Mouse (Mus musculus): ENCODE measurements around the gene Fbxo2. TPM values are rescaled to one million over a fixed set of nuclear protein-coding genes. Genes with fewer than 3 reads are reported as not detected.

Gene Fbxo2
- polyA plus RNA-seq, 1 experiment from 2014 or later = 4.2 TPM

GRCm38 (mm10) chr4:148122694-148123066 is 37.7 kb upstream of the Fbxo2 start:
- Histone ChIP-seq H3K4me3 (replicated peaks) (no peak overlapping the region), H3K36me3 (no peaks in the 10 kb centered on the region)

GRCm38 (mm10) chr4:148128241-148128640 is 32.2 kb upstream of the Fbxo2 start:
- 57% methylated on average over 1 of the region's 1 CpGs for WGBS
- H3K4me2 ChIP-seq (replicated peaks) = no peak overlapping the region

More at GRCm38 (mm10) chr4:148122694-148123066, 37.7 kb upstream of the Fbxo2 start:
- Histone ChIP-seq H3K27ac (replicated peaks) (no peak overlapping the region), H3K9ac (no peak overlapping the region), H3K4me2 (replicated peaks) (no peak overlapping the region), H3K27me3 (no peaks in the 10 kb centered on the region), H3K9me3 (replicated peaks) (no peaks in the 10 kb centered on the region), H3K4me1 (peaks cover 15% of the 10 kb centered on the region)
- WGBS = 52% methylated on average over 3 of the region's 3 CpGs
- no peak for ATAC-seq (ENCODE audit: insufficient number of reproducible peaks, low FRiP score, low TSS enrichment, low read depth)

DNA sequence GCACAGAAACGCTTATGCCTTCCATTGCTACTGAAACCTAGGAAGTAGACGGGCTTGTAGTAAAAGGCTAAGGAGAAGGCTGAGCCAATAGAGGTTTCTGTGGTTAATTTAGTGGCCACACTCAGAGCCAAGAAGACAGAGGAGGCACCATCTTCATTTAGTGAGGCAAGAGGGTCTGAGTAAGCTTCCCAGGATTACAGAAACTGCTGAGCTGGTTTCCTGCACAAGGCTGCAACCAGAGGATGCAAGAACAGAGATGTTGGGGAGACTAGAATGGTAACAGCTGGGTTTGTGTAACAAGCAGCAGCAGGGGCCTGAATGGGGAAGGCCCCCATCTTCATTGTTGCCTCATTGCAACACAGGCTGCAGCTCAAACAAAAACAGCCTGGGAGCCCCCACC is 31.7 kb upstream of the Fbxo2 start:
- Histone ChIP-seq H3K27me3 (peaks cover 23% of the 10 kb centered on the region), H3K4me2 (replicated peaks) (no peak overlapping the region), H3K36me3 (no peaks in the 10 kb centered on the region), H3K4me3 (replicated peaks) (no peak overlapping the region), H3K9ac (no peak overlapping the region), H3K27ac (replicated peaks) (no peak overlapping the region), H3K4me1 (peaks cover 16% of the 10 kb centered on the region), H3K9me3 (replicated peaks) (no peaks in the 10 kb centered on the region)
- WGBS = 71% methylated on average over 2 of the region's 2 CpGs
- no peak for ATAC-seq (ENCODE audit: insufficient number of reproducible peaks, low FRiP score, low TSS enrichment, low read depth)

More at GRCm38 (mm10) chr4:148128241-148128640, 32.2 kb upstream of the Fbxo2 start:
- peaks cover 16% of the 10 kb centered on the region for H3K4me1 ChIP-seq
- no peaks in the 10 kb centered on the region for H3K36me3 ChIP-seq
- H3K4me3 ChIP-seq (replicated peaks) = no peak overlapping the region
- no peak overlapping the region for H3K27ac ChIP-seq (replicated peaks)
- H3K9me3 ChIP-seq (replicated peaks) = no peaks in the 10 kb centered on the region
- no peak for ATAC-seq (ENCODE audit: insufficient number of reproducible peaks, low FRiP score, low TSS enrichment, low read depth)
- peaks cover 23% of the 10 kb centered on the region for H3K27me3 ChIP-seq
- H3K9ac ChIP-seq = no peak overlapping the region

GRCm38 (mm10) chr4:148130133-148130532 is 30.3 kb upstream of the Fbxo2 start, which contains the start of gene Mad2l2:
Gene Mad2l2 (plus strand): TSS chr4:148130384.
- Histone ChIP-seq H3K9me3 (replicated peaks) (no peaks in the 10 kb centered on the region), H3K36me3 (no peaks in the 10 kb centered on the region), H3K27me3 (peaks cover 23% of the 10 kb centered on the region), H3K27ac (replicated peaks) (0 out of 2 replicates have a peak within 1 kb of the TSS, but pooled peaks have one; percentile 17), H3K9ac (peak within 1 kb of the TSS; percentile 57), H3K4me2 (replicated peaks) (peak within 1 kb of the TSS; percentile 98), H3K4me3 (replicated peaks) (peak within 1 kb of the TSS; percentile 68), H3K4me1 (peaks cover 16% of the 10 kb centered on the region)
- ATAC-seq (ENCODE audit: insufficient number of reproducible peaks, low FRiP score, low TSS enrichment, low read depth) = no peak; the same call in 1 of the 2 replicates
- 2% methylated on average over 18 of the region's 18 CpGs for WGBS

DNA sequence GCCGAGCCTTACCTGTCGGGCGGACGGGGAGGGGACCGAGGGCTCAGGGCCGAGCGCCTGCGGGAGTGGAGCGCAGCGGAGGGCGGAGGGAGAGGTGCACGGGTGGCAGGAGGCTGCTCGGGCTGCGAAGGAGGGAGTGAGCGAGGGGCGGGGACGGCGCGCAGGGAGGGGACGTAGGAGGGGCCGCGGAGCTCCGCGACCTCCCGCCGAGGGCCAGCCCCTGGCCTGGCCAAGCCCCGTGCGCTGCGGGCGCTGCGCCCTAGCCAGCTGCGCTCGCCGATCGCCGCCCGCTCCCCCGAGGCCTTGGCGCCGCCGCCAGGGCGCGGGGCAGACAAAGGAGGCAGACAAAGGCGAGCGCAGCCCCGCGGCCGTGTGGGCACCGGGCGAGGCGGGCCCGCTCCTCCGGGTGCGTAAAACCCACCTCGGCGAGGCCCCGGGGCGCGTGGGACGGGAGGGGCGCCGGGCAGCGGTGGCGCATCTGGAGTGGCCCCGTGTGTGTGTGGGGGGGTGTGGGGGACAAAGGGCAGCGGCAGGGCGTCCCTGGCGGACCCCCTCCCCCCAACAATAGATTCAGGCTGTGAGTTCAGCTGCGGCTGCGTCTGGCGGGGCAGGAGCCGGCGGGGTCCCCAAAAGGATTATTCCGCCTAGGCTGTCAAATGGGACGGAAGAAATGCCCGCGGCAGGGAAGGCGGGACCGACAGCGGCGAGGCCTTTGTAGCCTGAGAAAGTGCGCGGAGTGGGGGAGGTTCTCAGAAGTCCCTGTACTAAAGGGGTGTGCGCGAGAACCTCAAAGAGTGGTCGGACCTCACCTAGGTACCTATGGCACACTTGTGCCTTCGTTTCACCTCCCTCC is 29.6 kb upstream of the Fbxo2 start, which contains the start of gene Draxin:
Gene Draxin (minus strand): TSS at position 138 of the 853 bp plus-strand sequence.
- Histone ChIP-seq H3K9me3 (replicated peaks) (no peaks in the 10 kb centered on the region), H3K4me1 (peaks cover 16% of the 10 kb centered on the region), H3K27ac (replicated peaks) (0 out of 2 replicates have a peak within 1 kb of the TSS, but pooled peaks have one; percentile 17), H3K36me3 (no peaks in the 10 kb centered on the region), H3K4me3 (replicated peaks) (peak within 1 kb of the TSS; percentile 68), H3K9ac (peak within 1 kb of the TSS; percentile 57), H3K4me2 (replicated peaks) (peak within 1 kb of the TSS; percentile 98), H3K27me3 (peaks cover 23% of the 10 kb centered on the region)
- WGBS = under 1% methylated on average over 76 of the region's 87 CpGs
- ATAC-seq (ENCODE audit: insufficient number of reproducible peaks, low FRiP score, low TSS enrichment, low read depth) = peak; percentile 90

DNA sequence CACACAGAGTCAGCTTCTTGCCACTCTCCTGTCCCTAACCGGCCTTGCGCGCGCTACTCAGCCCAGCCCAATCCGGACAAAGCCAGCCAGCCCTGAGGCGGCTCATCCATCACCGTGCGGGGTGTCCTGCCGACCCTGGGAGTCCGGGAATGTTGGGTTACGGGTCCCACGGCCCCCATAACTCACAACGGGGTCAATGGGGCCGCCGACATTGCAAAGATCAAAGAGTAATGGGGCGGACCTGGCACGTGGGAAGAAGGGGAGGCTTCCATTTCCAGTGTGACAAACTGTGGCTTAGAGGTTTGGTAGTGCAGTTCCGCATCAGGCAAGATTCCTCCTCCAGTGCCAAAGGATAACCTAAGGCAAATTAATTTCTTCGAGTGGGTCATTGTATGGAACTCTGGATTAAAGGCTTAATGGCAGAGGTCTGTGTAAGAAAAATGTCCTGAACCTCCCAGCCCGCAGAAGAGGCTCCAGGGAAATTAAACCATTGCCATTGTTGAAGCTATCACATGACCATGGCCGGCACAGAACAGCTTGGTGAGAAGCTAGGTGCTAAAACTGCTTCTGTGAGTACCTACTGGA is 28.8 kb upstream of the Fbxo2 start:
- ATAC-seq (ENCODE audit: insufficient number of reproducible peaks, low FRiP score, low TSS enrichment, low read depth) = no peak
- Histone ChIP-seq H3K27ac (replicated peaks) (no peak overlapping the region), H3K9ac (no peak overlapping the region; the same call in 1 of the 2 replicates), H3K4me2 (replicated peaks) (peak overlapping the region; percentile 98), H3K36me3 (no peaks in the 10 kb centered on the region), H3K9me3 (replicated peaks) (no peaks in the 10 kb centered on the region), H3K4me1 (peaks cover 16% of the 10 kb centered on the region), H3K4me3 (replicated peaks) (peak overlapping the region; percentile 68), H3K27me3 (peaks cover 23% of the 10 kb centered on the region)
- 3% methylated on average over 21 of the region's 21 CpGs for WGBS

GRCm38 (mm10) chr4:148134988-148135387 is 25.4 kb upstream of the Fbxo2 start:
- Histone ChIP-seq H3K4me3 (replicated peaks) (no peak overlapping the region), H3K27ac (replicated peaks) (no peak overlapping the region), H3K27me3 (peaks cover 9% of the 10 kb centered on the region), H3K36me3 (no peaks in the 10 kb centered on the region), H3K9me3 (replicated peaks) (no peaks in the 10 kb centered on the region), H3K4me1 (peaks cover 14% of the 10 kb centered on the region), H3K4me2 (replicated peaks) (no peak overlapping the region), H3K9ac (no peak overlapping the region)
- no peak for ATAC-seq (ENCODE audit: insufficient number of reproducible peaks, low FRiP score, low TSS enrichment, low read depth)
- 84% methylated on average over 8 of the region's 8 CpGs for WGBS

DNA sequence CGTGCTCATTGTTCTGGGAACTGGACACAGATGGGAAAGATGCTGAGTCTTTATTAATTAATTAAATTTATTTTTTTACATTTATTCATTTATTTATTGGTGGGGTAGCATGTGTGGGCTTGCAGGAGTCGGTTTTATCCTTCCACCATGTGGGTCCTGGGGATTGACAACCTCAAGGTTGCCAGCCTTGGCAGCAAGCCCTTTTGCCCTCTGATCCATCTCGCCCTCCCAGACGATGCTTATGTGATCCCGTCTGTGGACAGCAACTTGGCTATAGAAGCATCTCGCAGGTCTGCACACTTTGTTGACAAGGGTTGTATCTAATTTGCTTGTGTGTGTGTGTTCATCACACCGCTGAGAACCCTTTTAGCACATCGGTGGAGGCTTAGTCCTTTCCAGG is 22.9 kb upstream of the Fbxo2 start:
- H3K9ac ChIP-seq = no peak overlapping the region
- H3K9me3 ChIP-seq (replicated peaks) = no peaks in the 10 kb centered on the region
- no peaks in the 10 kb centered on the region for H3K27me3 ChIP-seq
- peaks cover 6% of the 10 kb centered on the region; the same call in 1 of the 2 replicates for H3K4me1 ChIP-seq
- H3K4me3 ChIP-seq (replicated peaks) = no peak overlapping the region
- H3K4me2 ChIP-seq (replicated peaks) = no peak overlapping the region
- H3K36me3 ChIP-seq = no peaks in the 10 kb centered on the region
- no peak overlapping the region for H3K27ac ChIP-seq (replicated peaks)
- WGBS = 63% methylated on average over 8 of the region's 8 CpGs
- ATAC-seq (ENCODE audit: insufficient number of reproducible peaks, low FRiP score, low TSS enrichment, low read depth) = no peak

- WGBS = 0% methylated on average over 12 of the region's 12 CpGs
- peak overlapping the region; percentile 78 for H3K4me3 ChIP-seq (replicated peaks)
- peak overlapping the region; percentile 91; the same call in 1 of the 2 replicates for H3K27ac ChIP-seq (replicated peaks)
- H3K4me1 ChIP-seq = peaks cover 6% of the 10 kb centered on the region; the same call in 1 of the 2 replicates
- no peaks in the 10 kb centered on the region for H3K27me3 ChIP-seq
- no peaks in the 10 kb centered on the region for H3K9me3 ChIP-seq (replicated peaks)
- H3K36me3 ChIP-seq = no peaks in the 10 kb centered on the region
- peak overlapping the region; percentile 88 for H3K4me2 ChIP-seq (replicated peaks)
- ATAC-seq (ENCODE audit: insufficient number of reproducible peaks, low FRiP score, low TSS enrichment, low read depth) = no peak
- H3K9ac ChIP-seq = peak overlapping the region; percentile 47; the same call in 1 of the 2 replicates
These were observed 20.7 kb upstream of the Fbxo2 start for GRCm38 (mm10) chr4:148139767-148140097.

- Histone ChIP-seq H3K9ac (peak overlapping the region; percentile 51), H3K4me3 (replicated peaks) (peak overlapping the region; percentile 78), H3K9me3 (replicated peaks) (no peaks in the 10 kb centered on the region), H3K36me3 (peaks cover 2% of the 10 kb centered on the region; the same call in 1 of the 2 replicates), H3K4me1 (peaks cover 6% of the 10 kb centered on the region; the same call in 1 of the 2 replicates), H3K27me3 (no peaks in the 10 kb centered on the region), H3K4me2 (replicated peaks) (peak overlapping the region; percentile 88), H3K27ac (replicated peaks) (peak overlapping the region; percentile 91)
- ATAC-seq (ENCODE audit: insufficient number of reproducible peaks, low FRiP score, low TSS enrichment, low read depth) = peak; percentile 91
- WGBS = under 1% methylated on average over 65 of the region's 65 CpGs
These were observed 20.1 kb upstream of the Fbxo2 start for GRCm38 (mm10) chr4:148140098-148141011.

All from embryonic facial prominence, embryonic 15.5 days (tissue).